Mouse (Mus musculus): ENCODE measurements around the gene Abca1. TPM values are rescaled to one million over a fixed set of nuclear protein-coding genes. Genes with fewer than 3 reads are reported as not detected.

The Abca1 gene
- polyA plus RNA-seq, 1 experiment from 2014 or later: 2.0 TPM

DNA sequence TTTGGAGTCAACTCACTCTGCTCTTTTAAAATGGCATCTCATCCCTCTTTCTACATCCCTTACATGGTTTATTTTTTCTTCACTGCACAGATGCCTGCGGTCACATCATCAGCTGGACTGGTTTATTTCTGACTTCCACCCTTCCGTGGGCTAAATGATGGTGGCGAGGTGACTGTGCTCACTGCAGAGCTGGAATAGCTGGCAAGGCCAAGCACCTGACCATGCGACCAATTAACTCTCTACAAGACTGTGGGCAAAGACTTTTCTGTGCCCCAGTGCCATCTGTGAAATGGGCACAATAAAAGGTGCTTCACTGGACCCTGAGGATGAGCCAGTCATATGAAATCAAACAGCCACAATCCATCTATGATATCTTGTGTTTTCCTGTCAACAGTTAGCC lies 66.1 kb downstream of the Abca1 start:
- H3K27ac ChIP-seq (replicated peaks): no peak overlapping the region
- no peaks in the 10 kb centered on the region for H3K27me3 ChIP-seq (ENCODE audit: low read depth, poor library complexity, severe bottlenecking)
- H3K36me3 ChIP-seq: no peaks in the 10 kb centered on the region
- no peak overlapping the region for H3K4me3 ChIP-seq
- DNase-seq (ENCODE audit: low spot score): no peak
- H3K9me3 ChIP-seq (replicated peaks): no peaks in the 10 kb centered on the region
- WGBS: 91% methylated on average over 4 of the region's 4 CpGs
- no peaks in the 10 kb centered on the region for H3K4me1 ChIP-seq

- DNase-seq (ENCODE audit: low spot score): no peak
- no peak overlapping the region for H3K4me3 ChIP-seq
- 91% methylated on average over 3 of the region's 3 CpGs for WGBS
- no peaks in the 10 kb centered on the region for H3K4me1 ChIP-seq
- H3K9me3 ChIP-seq (replicated peaks): no peaks in the 10 kb centered on the region
- H3K27ac ChIP-seq (replicated peaks): no peak overlapping the region
- H3K36me3 ChIP-seq: no peaks in the 10 kb centered on the region
- no peaks in the 10 kb centered on the region for H3K27me3 ChIP-seq (ENCODE audit: low read depth, poor library complexity, severe bottlenecking)
These were observed 70.1 kb downstream of the Abca1 start for GRCm38 (mm10) chr4:53089641-53090040.

GRCm38 (mm10) chr4:53088999-53089398 lies 70.7 kb downstream of the Abca1 start:
- no peak for DNase-seq (ENCODE audit: low spot score)
- no peaks in the 10 kb centered on the region for H3K9me3 ChIP-seq (replicated peaks)
- H3K4me3 ChIP-seq: no peak overlapping the region
- H3K36me3 ChIP-seq: no peaks in the 10 kb centered on the region
- no peaks in the 10 kb centered on the region for H3K4me1 ChIP-seq
- H3K27me3 ChIP-seq (ENCODE audit: low read depth, poor library complexity, severe bottlenecking): no peaks in the 10 kb centered on the region
- H3K27ac ChIP-seq (replicated peaks): no peak overlapping the region
- WGBS: 75% methylated on average over 4 of the region's 4 CpGs

DNA sequence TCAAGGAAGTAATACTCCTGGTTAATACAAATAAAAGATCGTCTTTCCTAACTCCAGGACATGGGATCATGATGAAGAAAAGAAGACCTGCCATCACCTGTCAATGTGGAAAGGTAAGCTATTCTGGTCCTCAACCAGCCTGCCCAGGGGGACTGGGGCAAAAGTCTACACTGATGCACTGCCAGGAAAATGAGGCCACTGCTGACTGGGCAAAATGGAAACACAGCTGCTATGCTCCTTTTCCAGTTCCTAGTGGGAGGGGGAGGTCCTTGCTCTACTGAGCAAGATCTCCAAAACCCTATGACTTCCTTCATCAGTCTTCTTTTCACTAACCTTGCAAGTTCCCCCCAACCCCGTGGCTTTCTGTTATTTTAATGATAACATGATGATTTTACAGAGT lies 73.1 kb downstream of the Abca1 start:
- Histone ChIP-seq H3K27me3 (ENCODE audit: low read depth, poor library complexity, severe bottlenecking) (no peaks in the 10 kb centered on the region), H3K4me3 (no peak overlapping the region), H3K9me3 (replicated peaks) (no peaks in the 10 kb centered on the region), H3K36me3 (no peaks in the 10 kb centered on the region), H3K4me1 (no peaks in the 10 kb centered on the region), H3K27ac (replicated peaks) (no peak overlapping the region)
- 88% methylated on average over 2 of the region's 2 CpGs for WGBS
- no peak for DNase-seq (ENCODE audit: low spot score)

GRCm38 (mm10) chr4:53085634-53086033 lies 74.1 kb downstream of the Abca1 start:
- no peak overlapping the region for H3K4me3 ChIP-seq
- H3K27me3 ChIP-seq (ENCODE audit: low read depth, poor library complexity, severe bottlenecking): no peaks in the 10 kb centered on the region
- no peaks in the 10 kb centered on the region for H3K36me3 ChIP-seq
- no peak for DNase-seq (ENCODE audit: low spot score)
- H3K4me1 ChIP-seq: no peaks in the 10 kb centered on the region
- no peak overlapping the region for H3K27ac ChIP-seq (replicated peaks)
- WGBS: 86% methylated on average over 4 of the region's 4 CpGs
- no peaks in the 10 kb centered on the region for H3K9me3 ChIP-seq (replicated peaks)

GRCm38 (mm10) chr4:53083071-53083470 lies 76.6 kb downstream of the Abca1 start:
- H3K4me1 ChIP-seq: no peaks in the 10 kb centered on the region
- 88% methylated on average over 2 of the region's 2 CpGs for WGBS
- no peak overlapping the region for H3K27ac ChIP-seq (replicated peaks)
- H3K9me3 ChIP-seq (replicated peaks): no peaks in the 10 kb centered on the region
- H3K4me3 ChIP-seq: no peak overlapping the region
- H3K36me3 ChIP-seq: no peaks in the 10 kb centered on the region
- H3K27me3 ChIP-seq (ENCODE audit: low read depth, poor library complexity, severe bottlenecking): no peaks in the 10 kb centered on the region
- no peak for DNase-seq (ENCODE audit: low spot score)

- DNase-seq (ENCODE audit: low spot score): no peak
- H3K27me3 ChIP-seq (ENCODE audit: low read depth, poor library complexity, severe bottlenecking): no peaks in the 10 kb centered on the region
- 91% methylated on average over 7 of the region's 7 CpGs for WGBS
- no peaks in the 10 kb centered on the region for H3K9me3 ChIP-seq (replicated peaks)
- no peak overlapping the region for H3K4me3 ChIP-seq
- no peak overlapping the region for H3K27ac ChIP-seq (replicated peaks)
- H3K4me1 ChIP-seq: no peaks in the 10 kb centered on the region
- H3K36me3 ChIP-seq: no peaks in the 10 kb centered on the region
These were observed 77.2 kb downstream of the Abca1 start for GRCm38 (mm10) chr4:53082451-53082850.

DNA sequence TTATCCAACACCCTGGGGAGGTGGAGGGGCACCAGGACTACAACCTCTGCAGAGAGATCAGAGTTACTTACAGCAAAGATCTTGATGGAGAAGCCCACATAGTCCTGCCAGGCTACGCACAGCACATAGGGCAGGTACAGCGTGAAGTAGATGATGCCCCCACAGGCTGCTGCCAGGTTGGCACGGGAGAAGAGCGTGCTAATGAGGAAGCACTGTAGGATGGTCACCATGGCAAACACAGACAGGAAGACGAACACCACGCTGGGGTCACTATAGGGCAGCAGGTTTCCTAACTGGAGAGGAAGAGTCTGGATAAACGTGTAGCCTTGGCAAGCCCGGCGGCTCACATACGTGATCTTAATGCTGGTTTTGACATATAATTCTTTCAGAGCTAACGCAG lies 77.8 kb downstream of the Abca1 start:
- no peak for DNase-seq (ENCODE audit: low spot score)
- 90% methylated on average over 11 of the region's 11 CpGs for WGBS
- Histone ChIP-seq H3K4me1 (no peaks in the 10 kb centered on the region), H3K27me3 (ENCODE audit: low read depth, poor library complexity, severe bottlenecking) (no peaks in the 10 kb centered on the region), H3K9me3 (replicated peaks) (no peaks in the 10 kb centered on the region), H3K27ac (replicated peaks) (no peak overlapping the region), H3K4me3 (no peak overlapping the region), H3K36me3 (no peaks in the 10 kb centered on the region; the same call in 1 of the 2 replicates)

- Histone ChIP-seq H3K4me3 (no peak overlapping the region), H3K36me3 (peaks cover 4% of the 10 kb centered on the region), H3K9me3 (replicated peaks) (no peaks in the 10 kb centered on the region), H3K4me1 (no peaks in the 10 kb centered on the region), H3K27ac (replicated peaks) (no peak overlapping the region), H3K27me3 (ENCODE audit: low read depth, poor library complexity, severe bottlenecking) (no peaks in the 10 kb centered on the region)
- no peak for DNase-seq (ENCODE audit: low spot score)
- WGBS: 90% methylated on average over 3 of the region's 3 CpGs
These were observed 79.4 kb downstream of the Abca1 start for GRCm38 (mm10) chr4:53080290-53080689.

DNA sequence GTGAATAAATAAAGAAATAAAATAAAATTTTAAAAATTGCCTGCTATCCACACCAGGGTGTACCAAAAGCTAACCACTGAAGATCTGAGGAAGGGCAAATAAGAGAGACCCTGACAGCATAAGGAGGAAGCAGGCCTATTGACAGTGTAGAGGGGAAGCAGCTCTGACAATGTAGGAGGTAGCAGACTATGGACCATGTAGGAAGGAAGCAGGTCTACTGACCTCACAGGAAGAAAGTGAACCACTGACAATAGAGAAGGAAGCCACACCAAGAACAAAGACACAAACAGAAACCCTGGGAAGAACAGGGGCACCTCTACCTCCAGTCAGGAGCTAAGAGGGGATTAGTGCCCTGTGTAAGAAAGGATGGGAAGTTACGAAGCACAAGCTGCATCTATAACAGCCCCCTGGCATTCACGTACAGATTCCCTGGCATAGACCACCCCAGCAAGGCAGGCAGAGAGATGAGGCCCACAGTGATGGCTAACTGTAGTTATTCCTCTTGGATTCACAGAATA lies 80.8 kb downstream of the Abca1 start:
- Histone ChIP-seq H3K9me3 (replicated peaks) (no peaks in the 10 kb centered on the region), H3K36me3 (peaks cover 8% of the 10 kb centered on the region), H3K27ac (replicated peaks) (no peak overlapping the region), H3K27me3 (ENCODE audit: low read depth, poor library complexity, severe bottlenecking) (no peaks in the 10 kb centered on the region), H3K4me3 (no peak overlapping the region), H3K4me1 (no peaks in the 10 kb centered on the region)
- no peak for DNase-seq (ENCODE audit: low spot score)
- 92% methylated on average over 2 of the region's 2 CpGs for WGBS

GRCm38 (mm10) chr4:53076788-53077350 lies 82.8 kb downstream of the Abca1 start:
- Histone ChIP-seq H3K9me3 (replicated peaks) (no peaks in the 10 kb centered on the region), H3K27me3 (ENCODE audit: low read depth, poor library complexity, severe bottlenecking) (no peaks in the 10 kb centered on the region), H3K36me3 (peaks cover 13% of the 10 kb centered on the region), H3K4me1 (no peaks in the 10 kb centered on the region), H3K27ac (replicated peaks) (no peak overlapping the region), H3K4me3 (no peak overlapping the region)
- no peak for DNase-seq (ENCODE audit: low spot score)
- WGBS: 87% methylated on average over 4 of the region's 4 CpGs

GRCm38 (mm10) chr4:53073025-53073424 lies 86.7 kb downstream of the Abca1 start:
- no peak overlapping the region for H3K4me3 ChIP-seq
- no peaks in the 10 kb centered on the region for H3K4me1 ChIP-seq
- 93% methylated on average over 7 of the region's 7 CpGs for WGBS
- H3K27ac ChIP-seq (replicated peaks): no peak overlapping the region
- no peak for DNase-seq (ENCODE audit: low spot score)
- no peaks in the 10 kb centered on the region for H3K27me3 ChIP-seq (ENCODE audit: low read depth, poor library complexity, severe bottlenecking)
- H3K36me3 ChIP-seq: peaks cover 17% of the 10 kb centered on the region
- no peaks in the 10 kb centered on the region for H3K9me3 ChIP-seq (replicated peaks)

- no peaks in the 10 kb centered on the region for H3K27me3 ChIP-seq (ENCODE audit: low read depth, poor library complexity, severe bottlenecking)
- no peak for DNase-seq (ENCODE audit: low spot score)
- no peaks in the 10 kb centered on the region for H3K4me1 ChIP-seq
- no peak overlapping the region for H3K4me3 ChIP-seq
- H3K9me3 ChIP-seq (replicated peaks): 0 out of 2 replicates have a peak, but pooled peaks cover 3% of the 10 kb centered on the region
- 90% methylated on average over 7 of the region's 7 CpGs for WGBS
- peaks cover 8% of the 10 kb centered on the region; the same call in 1 of the 2 replicates for H3K36me3 ChIP-seq
- no peak overlapping the region for H3K27ac ChIP-seq (replicated peaks)
These were observed 97.2 kb downstream of the Abca1 start for GRCm38 (mm10) chr4:53062301-53063008.
